ENCODE assay signal across 12 mouse cellular contexts in genomic region chr7:90074592-90074991, GRCm38 (mm10). TPM values are rescaled to one million over a fixed set of nuclear protein-coding genes. Genes with fewer than 3 reads are reported as not detected.
A peak's percentile ranks its signal among the peaks of the same experiment; 100 is the strongest.
DNase-seq lines count a peak whose midpoint lies in the region; ATAC-seq and TF ChIP-seq lines count a peak whose summit lies in the region.
"Had no signal": no experiment of that assay in that cellular context is flagged by ENCODE, and none has a peak within 500 bp of the region (broad histone marks: within the 10 kb centered on the region; RNA-seq: fewer than 3 reads in every experiment).

No protein-coding gene starts in this region.

- WGBS in kidney, adult 2 months: 58% methylated on average over 2 of the region's 2 CpGs
- WGBS in kidney, embryonic 15.5 days: 63% methylated on average over 2 of the region's 2 CpGs
- 28% methylated on average over 2 of the region's 2 CpGs for WGBS in bone marrow, adult 2 months
- WGBS in liver, postnatal 0 days (ENCODE audit: insufficient replicate concordance): 44% methylated on average over 2 of the region's 2 CpGs
- 83% methylated on average over 2 of the region's 2 CpGs for WGBS in limb, embryonic 10.5 days

- H3K9ac ChIP-seq in kidney, embryonic 15.5 days: no peak overlapping the region
- H3K9ac ChIP-seq in liver, postnatal 0 days (replicated peaks): no peak overlapping the region
- H3K9ac ChIP-seq: hindbrain, embryonic 15.5 days; limb, embryonic 15.5 days had no signal

- DNase-seq in kidney, adult 2 months: peak; percentile 70
- DNase-seq in fibroblast of lung, adult 2 months (ENCODE audit: low read depth): peak; percentile 45
- DNase-seq in liver, postnatal 0 days: peak; percentile 49
- DNase-seq in adrenal gland, adult 2 months: no peak
- DNase-seq in urinary bladder, postnatal 4 days (ENCODE audit: low spot score in 2 of 2): no peak
- DNase-seq in limb, embryonic 10.5 days (ENCODE audit: low spot score): no peak

- peaks cover 6% of the 10 kb centered on the region for H3K4me1 ChIP-seq in kidney, adult 2 months (ENCODE audit: control insufficient read depth, insufficient read depth, low read length)
- peaks cover 4% of the 10 kb centered on the region; the same call in 1 of the 2 replicates for H3K4me1 ChIP-seq in kidney, embryonic 15.5 days
- peaks cover 9% of the 10 kb centered on the region for H3K4me1 ChIP-seq in bone marrow, adult 2 months (ENCODE audit: control insufficient read depth, insufficient read depth, low read length)
- H3K4me1 ChIP-seq in liver, postnatal 0 days (ENCODE audit: insufficient read depth): peaks cover 52% of the 10 kb centered on the region
- H3K4me1 ChIP-seq in limb, embryonic 10.5 days: no peaks in the 10 kb centered on the region
- H3K4me1 ChIP-seq: hindbrain, embryonic 15.5 days; limb, embryonic 15.5 days had no signal

- no peak for ATAC-seq in kidney, embryonic 15.5 days (replicated peaks; ENCODE audit: low FRiP score)
- ATAC-seq in liver, postnatal 0 days: peak; percentile 71

- no peak overlapping the region for H3K27ac ChIP-seq in kidney, adult 2 months (ENCODE audit: insufficient read depth, low read depth, low read length)
- no peak overlapping the region for H3K27ac ChIP-seq in kidney, embryonic 15.5 days
- peak overlapping the region; percentile 42; the same call in 1 of the 2 replicates for H3K27ac ChIP-seq in bone marrow, adult 2 months (ENCODE audit: control insufficient read depth, insufficient read depth, low read depth, low read length, poor library complexity)
- H3K27ac ChIP-seq in liver, postnatal 0 days (ENCODE audit: low read depth): peak overlapping the region; percentile 51; the same call in 1 of the 2 replicates
- no peak overlapping the region for H3K27ac ChIP-seq in limb, embryonic 10.5 days
- H3K27ac ChIP-seq: hindbrain, embryonic 15.5 days; limb, embryonic 15.5 days had no signal

- TF ChIP-seq POLR2A in kidney, adult 2 months (IDR thresholded peaks at IDR 0.05; ENCODE audit: low read depth, low read length): no peak
- no peak for TF ChIP-seq POLR2A in bone marrow, adult 2 months (IDR thresholded peaks at IDR 0.05; ENCODE audit: borderline replicate concordance, control insufficient read depth, low read depth, low read length)

- no peak for TF ChIP-seq CTCF in kidney, adult 2 months (conservative IDR thresholded peaks at IDR 0.05; ENCODE audit: insufficient read depth, insufficient read length, low read depth, low read length)
- TF ChIP-seq CTCF in bone marrow, adult 2 months (IDR thresholded peaks at IDR 0.05; ENCODE audit: control insufficient read depth, insufficient read depth, low read length): no peak
- no peak for TF ChIP-seq CTCF in liver, postnatal 0 days (IDR thresholded peaks at IDR 0.05; ENCODE audit: low read depth)

- H3K9me3 ChIP-seq in kidney, embryonic 15.5 days (replicated peaks): no peaks in the 10 kb centered on the region
- no peaks in the 10 kb centered on the region for H3K9me3 ChIP-seq in liver, postnatal 0 days (ENCODE audit: low read length)
- no peaks in the 10 kb centered on the region for H3K9me3 ChIP-seq in limb, embryonic 10.5 days (replicated peaks)
- H3K9me3 ChIP-seq: hindbrain, embryonic 15.5 days; limb, embryonic 15.5 days; megakaryocyte, embryonic 14.5 days had no signal

- no peaks in the 10 kb centered on the region for H3K27me3 ChIP-seq in kidney, adult 2 months (replicated peaks; ENCODE audit: control insufficient read depth, insufficient read depth, low read length)
- H3K27me3 ChIP-seq in kidney, embryonic 15.5 days: no peaks in the 10 kb centered on the region
- H3K27me3 ChIP-seq in liver, postnatal 0 days (ENCODE audit: insufficient read depth, low read length): no peaks in the 10 kb centered on the region
- H3K27me3 ChIP-seq in limb, embryonic 10.5 days (ENCODE audit: low read depth, poor library complexity, severe bottlenecking): no peaks in the 10 kb centered on the region
- H3K27me3 ChIP-seq: hindbrain, embryonic 15.5 days; limb, embryonic 15.5 days had no signal

- no peak overlapping the region for H3K4me2 ChIP-seq in kidney, embryonic 15.5 days
- H3K4me2 ChIP-seq in liver, postnatal 0 days (ENCODE audit: low read depth, low read length): peak overlapping the region; percentile 10; the same call in 1 of the 2 replicates
- H3K4me2 ChIP-seq: heart, embryonic 11.5 days; hindbrain, embryonic 15.5 days; limb, embryonic 15.5 days had no signal

- no peak for TF ChIP-seq EP300 in liver, postnatal 0 days (IDR thresholded peaks at IDR 0.05; ENCODE audit: low read depth)

- H3K4me3 ChIP-seq in kidney, adult 2 months (ENCODE audit: insufficient read depth, low read depth, low read length): no peak overlapping the region
- H3K4me3 ChIP-seq in kidney, embryonic 15.5 days (replicated peaks): no peak overlapping the region
- H3K4me3 ChIP-seq in bone marrow, adult 2 months (replicated peaks; ENCODE audit: control insufficient read depth, low read depth, low read length): no peak overlapping the region
- H3K4me3 ChIP-seq in liver, postnatal 0 days (ENCODE audit: low read depth, low read length): no peak overlapping the region
- H3K4me3 ChIP-seq in limb, embryonic 10.5 days: no peak overlapping the region
- H3K4me3 ChIP-seq: hindbrain, embryonic 15.5 days; limb, embryonic 15.5 days; megakaryocyte, embryonic 14.5 days had no signal

- no peaks in the 10 kb centered on the region for H3K36me3 ChIP-seq in kidney, adult 2 months (ENCODE audit: control insufficient read depth, insufficient read depth, low read length)
- no peaks in the 10 kb centered on the region for H3K36me3 ChIP-seq in kidney, embryonic 15.5 days
- no peaks in the 10 kb centered on the region for H3K36me3 ChIP-seq in liver, postnatal 0 days (replicated peaks; ENCODE audit: insufficient read depth, low read length)
- H3K36me3 ChIP-seq in limb, embryonic 10.5 days: no peaks in the 10 kb centered on the region
- H3K36me3 ChIP-seq: hindbrain, embryonic 15.5 days; limb, embryonic 15.5 days had no signal

RNA-seq across cellular contexts. Expression of gene Picalm, which starts 55.4 kb away (rescaled TPM):
- 89.4 and 99.3 TPM in 2 replicates for polyA plus RNA-seq in kidney, adult 2 months (2012; rRNA removed)
- polyA plus RNA-seq in kidney, embryonic 15.5 days (2015; fragmentation: Nextera tagmentation; extraction: Ambion mirVana): 39.1 and 39.9 TPM in 2 replicates
- 185 and 222 TPM in 2 replicates for polyA plus RNA-seq in bone marrow, adult 2 months (2011; ENCODE audit: insufficient read depth, insufficient read length, low replicate concordance, missing spikeins)
- polyA plus RNA-seq in liver, postnatal 0 days (2015; fragmentation: Nextera tagmentation; extraction: Ambion mirVana): 29.9 and 30.6 TPM in 2 replicates
- total RNA-seq in adrenal gland, adult 2 months (2021): 100 to 1,000 TPM; 153 to 160 TPM
- 51.4 and 53.3 TPM in 2 replicates for polyA plus RNA-seq in adrenal gland, adult 2 months (2012; rRNA removed)
- polyA plus RNA-seq in limb, embryonic 10.5 days (2016; fragmentation: Nextera tagmentation; extraction: Ambion mirVana): 20.6 and 25.4 TPM in 2 replicates

Comparison
In these comparisons a context has a peak if more than half of its experiments do, and no peak if none do; other contexts are left out.
1. DNase-seq: peak in kidney, adult 2 months (single experiment), fibroblast of lung, adult 2 months (single experiment) and liver, postnatal 0 days (single experiment); none in adrenal gland, adult 2 months (single experiment), urinary bladder, postnatal 4 days (0 of 2) and limb, embryonic 10.5 days (single experiment).
2. H3K27ac ChIP-seq: peak in bone marrow, adult 2 months (single experiment) and liver, postnatal 0 days (single experiment); none in kidney, adult 2 months (single experiment), kidney, embryonic 15.5 days (single experiment) and limb, embryonic 10.5 days (single experiment).